Mouse (Mus musculus) retina, adult 2 months (tissue): Measurements from ENCODE around the gene Clip4.

Source experiments
- DNase-seq: peaks from one replicate; pipeline ENCODE4 v3.0.0-alpha.2; 2012; ENCODE audit warnings: low read depth, low spot score

Clip4 gene

DNA sequence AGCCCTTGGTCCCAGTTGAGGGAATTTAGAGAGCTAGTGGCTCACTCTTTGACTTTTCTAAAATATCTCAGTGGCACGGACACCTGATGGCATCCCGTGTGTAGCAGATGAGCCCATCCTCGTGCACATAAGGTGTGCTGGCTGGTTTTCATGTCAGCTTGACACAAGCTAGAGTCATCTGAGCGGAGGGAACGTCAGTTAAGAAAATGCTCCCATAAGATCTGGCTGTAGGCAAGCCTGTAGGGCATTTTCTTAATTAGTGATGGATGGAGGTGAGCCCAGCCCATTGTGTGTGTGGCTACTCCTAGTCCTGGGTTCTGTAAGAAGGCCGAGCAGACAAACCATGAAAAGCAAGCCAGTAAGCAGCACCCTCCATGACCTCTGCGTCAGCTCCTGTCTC, 103.7 kb downstream of the Clip4 start:
- DNase-seq = no peak

DNA sequence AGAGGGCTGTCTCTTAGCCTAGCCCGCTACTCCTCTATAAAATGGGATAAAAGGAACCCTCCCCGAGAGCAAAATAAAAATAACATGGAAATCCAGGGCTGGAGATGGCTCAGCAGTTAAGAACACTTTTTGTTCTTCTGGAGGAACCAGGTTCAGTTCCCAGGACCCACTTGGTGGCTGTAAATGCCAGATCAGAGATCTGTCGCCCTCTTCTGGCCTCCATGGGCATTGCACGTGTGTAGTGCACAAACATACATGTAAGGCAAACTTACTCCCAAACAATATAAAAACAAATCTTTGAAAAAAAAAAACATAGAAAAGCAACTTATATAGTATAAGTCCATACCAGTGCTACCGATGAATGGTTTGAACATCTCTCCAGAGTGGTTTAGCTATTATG, 104.7 kb downstream of the Clip4 start:
- no peak for DNase-seq

DNA sequence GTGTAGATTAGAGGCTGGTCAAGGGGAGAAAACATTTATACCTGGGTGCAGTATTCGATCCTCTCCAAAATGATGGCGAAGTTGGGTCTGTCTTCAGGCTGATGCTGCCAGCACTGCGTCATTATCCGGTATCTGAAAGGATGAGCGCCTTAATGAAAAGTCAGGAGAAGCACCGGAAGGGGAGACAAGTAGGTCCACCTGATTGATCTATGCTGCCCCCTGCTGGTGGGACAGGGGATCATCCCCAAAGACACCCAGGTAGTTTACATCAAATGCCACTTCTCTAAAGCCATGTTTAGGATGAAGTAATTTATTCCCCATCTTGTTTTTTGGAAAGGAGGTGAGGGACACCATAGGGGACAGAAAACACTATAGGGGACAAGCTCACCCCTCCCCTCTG, 105.8 kb downstream of the Clip4 start:
- DNase-seq = peak; percentile 61

DNA sequence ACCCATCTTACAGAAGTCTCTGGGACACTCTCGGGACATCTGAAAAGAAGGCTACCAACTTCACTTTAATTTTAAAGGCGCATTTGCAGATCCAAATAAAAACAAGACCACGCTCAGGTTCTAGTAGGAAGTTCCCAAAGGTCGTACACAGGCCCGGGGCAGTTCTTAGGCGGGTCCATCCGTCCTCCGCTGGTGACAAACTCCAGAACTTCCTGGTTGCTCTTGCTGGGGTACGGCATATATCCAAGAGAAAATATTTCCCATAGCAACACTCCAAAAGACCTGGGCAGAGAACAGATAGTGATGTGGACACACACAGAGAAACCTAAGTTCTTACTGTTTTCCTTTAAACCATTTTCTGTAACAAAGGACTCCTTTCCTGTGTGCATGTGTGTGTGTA, 106.5 kb downstream of the Clip4 start:
- no peak for DNase-seq

DNA sequence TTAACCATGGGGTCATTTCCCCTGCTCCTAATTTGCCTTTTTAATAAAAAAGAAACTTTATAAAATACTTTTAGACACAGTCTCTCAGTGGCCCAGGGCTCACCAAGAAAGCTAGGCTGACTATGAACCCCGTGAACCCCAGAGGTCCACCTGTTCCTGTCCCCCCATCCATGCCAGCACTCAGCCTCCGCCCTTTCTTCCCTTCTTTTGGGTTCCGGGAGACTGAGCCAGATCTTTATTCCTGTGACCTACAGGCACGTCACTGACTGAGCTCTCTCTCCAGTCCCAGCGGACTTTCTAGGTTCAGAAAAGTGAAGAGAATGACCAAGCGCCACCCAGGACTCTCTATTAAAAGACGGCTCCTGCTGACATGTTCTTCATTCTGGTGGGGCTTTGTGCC, 107.2 kb downstream of the Clip4 start:
- DNase-seq = no peak

DNA sequence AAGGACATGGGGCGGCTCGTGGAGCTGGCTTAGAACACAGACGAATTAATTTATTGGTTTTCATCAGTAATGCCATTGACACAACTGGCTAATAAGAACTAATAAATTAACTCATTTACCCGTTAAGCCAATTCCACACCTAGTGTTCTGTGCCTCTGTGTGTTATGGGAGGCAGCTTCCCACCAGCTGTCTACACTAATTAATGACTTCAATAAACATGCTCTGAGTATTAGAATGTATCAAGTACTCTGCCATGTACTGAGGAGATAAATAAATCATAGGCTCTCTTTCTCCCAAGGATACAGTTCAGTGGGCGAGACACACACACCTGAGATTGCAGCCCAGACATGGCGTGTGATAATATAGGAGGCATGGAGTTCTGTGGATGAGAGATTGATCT, 113.1 kb downstream of the Clip4 start:
- no peak for DNase-seq

DNA sequence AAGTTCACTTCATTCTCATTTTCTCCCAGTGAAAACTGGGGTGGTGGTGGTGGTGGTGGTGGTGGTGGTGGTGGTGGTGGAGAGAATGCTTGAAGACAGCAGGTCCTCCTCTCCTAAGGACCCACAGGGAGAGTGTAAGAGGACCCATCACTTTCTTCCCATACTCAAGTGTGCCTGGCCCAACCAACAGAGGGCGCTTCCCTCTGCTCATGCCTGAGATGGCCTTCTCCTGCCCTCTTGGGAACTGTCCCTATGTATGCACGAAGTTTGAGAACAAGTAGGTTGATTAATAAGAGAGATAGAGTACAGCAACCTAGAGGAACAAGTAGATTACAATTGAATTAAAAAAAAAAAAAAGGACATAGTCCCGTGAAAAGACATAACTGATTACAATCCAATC, 140.8 kb downstream of the Clip4 start:
- no peak for DNase-seq

DNA sequence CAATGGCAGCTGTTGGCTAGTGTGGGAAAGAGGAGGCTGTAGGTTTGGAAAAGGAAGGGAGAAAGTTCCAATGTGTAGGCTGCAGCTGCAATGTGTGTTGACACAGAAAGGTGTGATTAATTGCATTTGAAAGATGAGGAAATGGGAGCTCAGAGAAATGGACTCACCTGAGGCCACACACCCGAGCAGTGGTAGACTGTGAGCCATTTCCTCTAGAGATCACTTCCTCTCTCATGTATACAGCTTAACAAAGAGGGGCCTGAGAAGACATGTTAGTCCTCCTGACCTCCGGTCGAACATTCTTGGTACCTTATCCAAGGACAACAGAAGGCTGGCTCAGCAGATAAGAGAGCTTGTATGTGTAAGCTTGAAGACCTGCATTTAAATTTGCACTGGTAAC, 144.9 kb downstream of the Clip4 start:
- DNase-seq = no peak
